40 mouse cellular contexts compared by ENCODE assay signal in the genomic region with DNA sequence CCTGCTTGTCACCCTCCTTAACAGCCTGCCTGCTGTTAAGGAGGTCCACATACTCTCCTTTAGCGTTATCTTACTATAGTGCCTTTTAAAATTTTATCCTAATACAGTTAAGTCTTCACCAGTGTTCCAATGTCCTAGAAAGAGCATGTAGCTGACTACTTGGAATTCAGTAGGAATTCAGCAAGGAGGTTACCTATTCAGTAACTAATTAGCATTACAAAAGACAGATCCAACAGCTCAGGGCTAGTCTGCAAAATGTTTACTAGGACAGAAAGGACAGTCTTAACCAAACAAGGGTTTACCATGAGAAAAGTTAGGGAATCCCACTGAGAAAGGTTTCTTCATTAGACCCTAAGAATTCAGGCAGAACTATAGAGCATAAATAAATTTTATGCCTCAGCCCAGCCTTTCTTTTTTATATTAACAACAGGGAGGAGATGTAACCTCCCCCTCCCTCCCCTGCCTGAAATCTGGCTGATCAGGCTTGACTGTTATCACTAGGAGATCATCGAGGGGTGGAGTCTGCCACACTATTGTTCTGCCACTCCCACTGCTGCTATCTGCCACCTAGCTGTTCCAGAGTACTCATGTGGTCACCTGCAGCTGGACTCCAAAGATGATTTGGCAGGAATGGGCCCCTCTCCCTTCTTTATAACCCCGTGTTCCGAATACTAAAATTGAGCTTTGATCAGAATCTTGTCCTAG. TPM values are rescaled to one million over a fixed set of nuclear protein-coding genes. Genes with fewer than 3 reads are reported as not detected.
"Had no signal": no experiment of that assay in that cellular context is flagged by ENCODE, and none has a peak within 500 bp of the region (broad histone marks: within the 10 kb centered on the region; RNA-seq: fewer than 3 reads in every experiment).

No protein-coding gene starts in this region.

RNA-seq across cellular contexts. Expression of a gene that starts 16.2 kb away (rescaled TPM):
- total RNA-seq: heart, postnatal 10 days; heart, postnatal 14 days; heart, postnatal 25 days; heart, postnatal 36 days; hematopoietic stem cell, adult 5-6 weeks; hindbrain, postnatal 0 days; layer of hippocampus, adult 8-10 months; layer of hippocampus, postnatal 25 days; layer of hippocampus, postnatal 36 days; left cerebral cortex, adult 18-20 months; left cerebral cortex, adult 2 months had no signal
- polyA plus RNA-seq: heart, embryonic 11.5 days; heart, embryonic 12.5 days; heart, embryonic 13.5 days; heart, embryonic 15.5 days; heart, postnatal 0 days; hindbrain, embryonic 10.5 days; hindbrain, embryonic 11.5 days; hindbrain, embryonic 13.5 days; hindbrain, embryonic 14.5 days; hindbrain, embryonic 15.5 days; hindbrain, embryonic 16.5 days; intestine, embryonic 14.5 days; intestine, embryonic 15.5 days; intestine, embryonic 16.5 days; intestine, postnatal 0 days; kidney, embryonic 14.5 days; kidney, embryonic 15.5 days; kidney, embryonic 16.5 days; kidney, postnatal 0 days had no signal

RNA-seq across cellular contexts. Expression of a gene that starts 43.5 kb away (rescaled TPM):
- total RNA-seq: heart, postnatal 10 days; heart, postnatal 14 days; heart, postnatal 25 days; heart, postnatal 36 days; heart, postnatal 4 days; hematopoietic stem cell, adult 5-6 weeks; hindbrain, postnatal 0 days; layer of hippocampus, adult 18-20 months; layer of hippocampus, adult 2 months; layer of hippocampus, adult 8-10 months; layer of hippocampus, postnatal 10 days; layer of hippocampus, postnatal 14 days; layer of hippocampus, postnatal 25 days; layer of hippocampus, postnatal 36 days; left cerebral cortex, adult 18-20 months; left cerebral cortex, adult 2 months; left cerebral cortex, adult 8-10 months had no signal
- polyA plus RNA-seq: heart, embryonic 11.5 days; heart, embryonic 12.5 days; heart, embryonic 13.5 days; heart, embryonic 14.5 days; heart, embryonic 15.5 days; heart, embryonic 16.5 days; heart, postnatal 0 days; hindbrain, embryonic 10.5 days; hindbrain, embryonic 11.5 days; hindbrain, embryonic 12.5 days; hindbrain, embryonic 13.5 days; hindbrain, embryonic 14.5 days; hindbrain, embryonic 15.5 days; hindbrain, embryonic 16.5 days; hindbrain, postnatal 0 days; intestine, embryonic 14.5 days; intestine, embryonic 15.5 days; intestine, embryonic 16.5 days; intestine, postnatal 0 days; kidney, adult 2 months; kidney, embryonic 14.5 days; kidney, embryonic 15.5 days; kidney, embryonic 16.5 days; kidney, postnatal 0 days had no signal
